Mouse (Mus musculus): Measurements from ENCODE around the gene Cxadr.

- TF ChIP-seq CTCF (IDR thresholded peaks at IDR 0.05; ENCODE audit: low read depth, low read length) (no peak), GATA1 (IDR thresholded peaks at IDR 0.05; ENCODE audit: borderline replicate concordance, low read length) (no peak), TAL1 (conservative IDR thresholded peaks at IDR 0.05; ENCODE audit: low read depth, low read length) (no peak), POLR2AphosphoS5 (IDR thresholded peaks at IDR 0.05; ENCODE audit: insufficient replicate concordance, low read depth, low read length) (no peak), GATA2 (IDR thresholded peaks at IDR 0.05; ENCODE audit: borderline replicate concordance, low read depth, low read length) (no peak)
These were observed 46.1 kb downstream of the Cxadr start for GRCm38 (mm10) chr16:78347328-78347926.

Data from G1E (cell line).